Mouse (Mus musculus) liver (tissue): ENCODE measurements around the gene Foxa2.

ENCODE experiments used
- DNase-seq: peaks from one replicate; pipeline ENCODE4 v3.0.0-alpha.2; 2020; ENCODE audit warnings: mixed read lengths

Foxa2 gene

GRCm38 (mm10) chr2:148039351-148040235 lies 7.2 kb downstream of the Foxa2 start:
- DNase-seq, result no peak

- no peak for DNase-seq
These were observed 8.1 kb downstream of the Foxa2 start for GRCm38 (mm10) chr2:148038366-148039310.

- DNase-seq, result no peak
These were observed 10.1 kb downstream of the Foxa2 start for GRCm38 (mm10) chr2:148036611-148037160.

GRCm38 (mm10) chr2:148030991-148031675 lies 15.6 kb downstream of the Foxa2 start:
- no peak for DNase-seq

- DNase-seq, result no peak
These were observed 16.2 kb downstream of the Foxa2 start for GRCm38 (mm10) chr2:148030613-148030935.

GRCm38 (mm10) chr2:148029751-148030612 lies 16.8 kb downstream of the Foxa2 start:
- no peak for DNase-seq

GRCm38 (mm10) chr2:148029050-148029608 lies 17.6 kb downstream of the Foxa2 start:
- DNase-seq, result no peak

- DNase-seq, result no peak
These were observed 20.4 kb downstream of the Foxa2 start for GRCm38 (mm10) chr2:148026366-148026765.

GRCm38 (mm10) chr2:148025481-148025880 lies 21.3 kb downstream of the Foxa2 start:
- DNase-seq, result no peak

GRCm38 (mm10) chr2:148024268-148024935 lies 22.4 kb downstream of the Foxa2 start:
- DNase-seq, result no peak

GRCm38 (mm10) chr2:148023340-148023806 lies 23.4 kb downstream of the Foxa2 start:
- no peak for DNase-seq

GRCm38 (mm10) chr2:148021919-148022570 lies 24.7 kb downstream of the Foxa2 start:
- no peak for DNase-seq

GRCm38 (mm10) chr2:148021016-148021415 lies 25.8 kb downstream of the Foxa2 start:
- no peak for DNase-seq

- DNase-seq, result no peak
These were observed 26.6 kb downstream of the Foxa2 start for GRCm38 (mm10) chr2:148020125-148020524.

GRCm38 (mm10) chr2:148017782-148018690 lies 28.7 kb downstream of the Foxa2 start:
- DNase-seq, result no peak

- no peak for DNase-seq
These were observed 33.4 kb downstream of the Foxa2 start for GRCm38 (mm10) chr2:148013382-148013781.

- no peak for DNase-seq
These were observed 37.7 kb downstream of the Foxa2 start for GRCm38 (mm10) chr2:148009049-148009448.

- no peak for DNase-seq
These were observed 41.9 kb downstream of the Foxa2 start for GRCm38 (mm10) chr2:148004554-148005521.
